Mouse (Mus musculus) small intestine, adult 2 months (tissue): ENCODE data around the gene Dnm2.

Experiments used
- CTCF ChIP-seq: fragments of 200-500 bp; IDR thresholded peaks from 2 replicates; pipeline ENCODE4 v1.5.1; 2012; ENCODE audit warnings: low read depth, mild to moderate bottlenecking, control low read depth, inconsistent platforms, low read length, moderate library complexity, mixed read lengths; ENCODE audit not compliant: insufficient replicate concordance, insufficient read length; ENCODE audit errors: extremely low read depth
- POLR2A ChIP-seq: fragments of 200-500 bp; IDR thresholded peaks from 2 replicates; pipeline ENCODE4 v1.6.1; 2012; ENCODE audit warnings: low read depth, mild to moderate bottlenecking, control low read depth, inconsistent platforms, low read length, moderate library complexity

GRCm38 (mm10) chr9:21444574-21444973, 19.9 kb downstream of the Dnm2 start:
- no peak for TF ChIP-seq POLR2A
- no peak for TF ChIP-seq CTCF
